Mouse (Mus musculus) stomach, embryonic 16.5 days (tissue): Measurements from ENCODE around the gene Tfr2. TPM values are rescaled to one million over a fixed set of nuclear protein-coding genes. Genes with fewer than 3 reads are reported as not detected.

Source experiments
- ATAC-seq: fragments of 200-750 bp; cut with Nextera tagmentation; 2 replicates; pipeline ENCODE4 v1.8.0; 2017; ENCODE audit warnings: moderate number of reproducible peaks, moderate TSS enrichment; ENCODE audit not compliant: insufficient read depth, low FRiP score
- H3K27ac ChIP-seq: fragments of 300-500 bp; sonication (generic); 2 replicates; pipeline ENCODE4 v1.5.1; 2014; ENCODE audit warnings: low read length
- H3K27me3 ChIP-seq: fragments of 300-500 bp; sonication (generic); 2 replicates; pipeline ENCODE4 v1.6.1; 2014; ENCODE audit warnings: low read length, control low read depth, mixed read lengths; ENCODE audit not compliant: control insufficient read depth, insufficient read depth
- H3K36me3 ChIP-seq: fragments of 300-500 bp; sonication (generic); 2 replicates; pipeline ENCODE4 v1.6.1; 2014; ENCODE audit warnings: low read length; ENCODE audit not compliant: control insufficient read depth, insufficient read depth
- H3K4me1 ChIP-seq: fragments of 300-500 bp; sonication (generic); 2 replicates; pipeline ENCODE4 v1.6.1; 2014; ENCODE audit warnings: low read length, control low read depth, mixed read lengths; ENCODE audit not compliant: control insufficient read depth, insufficient read depth
- H3K4me2 ChIP-seq: fragments of 300-500 bp; sonication (generic); 2 replicates; pipeline ENCODE4 v1.6.1; 2014; ENCODE audit warnings: low read depth, low read length, mixed read lengths
- H3K4me3 ChIP-seq: fragments of 300-500 bp; sonication (generic); replicated peaks from 2 replicates; pipeline ENCODE4 v1.5.1; 2014; ENCODE audit warnings: mild to moderate bottlenecking, low read length
- H3K9ac ChIP-seq: fragments of 300-500 bp; sonication (generic); 2 replicates; pipeline ENCODE4 v1.6.1; 2014; ENCODE audit warnings: low read length
- H3K9me3 ChIP-seq: fragments of 300-500 bp; sonication (generic); replicated peaks from 2 replicates; pipeline ENCODE4 v1.6.1; 2016; ENCODE audit warnings: low read length, control low read depth; ENCODE audit not compliant: control insufficient read depth
- WGBS: fragments of 180-500 bp; shearing (Covaris S2); extraction: QIAGEN DNeasy Blood & Tissue Kit; methylation state at CpG from one replicate; pipeline ENCODE4 v1.1.7; 2014; 5-methylcytosine and 5-hydroxymethylcytosine counted together
- polyA plus RNA-seq: library from polyadenylated mRNA; unstranded; fragments of >200 nt; fragmentation: Nextera tagmentation; extraction: Ambion mirVana; gene quantifications from 2 replicates; pipeline ENCODE4 v1.2.1, GENCODE M21; 2015

The Tfr2 gene
- polyA plus RNA-seq, 1 experiment from 2014 or later = 3.4 TPM

DNA sequence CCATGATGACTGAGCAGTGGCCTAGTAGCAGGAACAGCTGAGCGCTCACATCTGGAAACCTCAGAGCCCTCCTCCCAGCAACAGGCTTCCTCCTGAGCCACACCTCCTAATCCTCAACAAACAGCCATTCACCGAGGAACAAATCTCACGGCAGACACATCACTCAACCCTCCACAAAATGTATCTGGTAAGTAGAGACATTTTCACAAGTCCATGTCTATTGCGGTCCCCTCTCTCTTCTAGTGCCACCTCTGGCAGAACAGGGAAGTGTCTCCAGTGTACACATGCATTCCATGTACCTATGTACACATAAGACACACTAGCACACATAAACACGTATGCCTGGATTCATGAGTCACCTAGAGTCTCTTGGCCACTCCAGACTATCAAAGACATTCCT, 18.5 kb upstream of the Tfr2 start:
- H3K27me3 ChIP-seq = peaks cover 7% of the 10 kb centered on the region
- H3K9me3 ChIP-seq = no peaks in the 10 kb centered on the region
- no peaks in the 10 kb centered on the region for H3K36me3 ChIP-seq
- no peak overlapping the region for H3K9ac ChIP-seq
- H3K4me3 ChIP-seq = no peak overlapping the region
- ATAC-seq = no peak
- no peak overlapping the region for H3K4me2 ChIP-seq
- no peak overlapping the region for H3K27ac ChIP-seq
- WGBS = 61% methylated on average over 5 of the region's 5 CpGs
- peaks cover 6% of the 10 kb centered on the region; the same call in 1 of the 2 replicates for H3K4me1 ChIP-seq

DNA sequence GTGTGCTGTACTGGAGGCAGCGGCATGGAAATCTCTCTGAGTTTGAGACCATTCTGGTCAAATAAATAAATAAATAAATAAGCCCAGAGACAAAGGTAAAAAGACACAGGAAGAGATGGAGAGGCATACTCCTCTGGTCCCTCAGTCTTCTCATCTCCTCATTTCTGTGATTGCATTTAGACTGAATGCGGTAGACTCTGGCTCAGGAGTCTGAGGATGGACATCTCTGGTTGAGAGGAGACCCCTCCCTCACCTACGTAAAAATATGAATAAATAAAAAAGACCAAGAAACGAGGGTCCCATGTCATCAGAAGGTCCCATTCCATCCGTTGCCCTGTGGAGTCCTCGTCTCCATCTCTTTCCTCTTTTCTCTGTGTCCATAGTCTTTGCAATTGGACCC, 16.6 kb upstream of the Tfr2 start:
- peaks cover 7% of the 10 kb centered on the region for H3K27me3 ChIP-seq
- no peaks in the 10 kb centered on the region for H3K36me3 ChIP-seq
- peaks cover 6% of the 10 kb centered on the region; the same call in 1 of the 2 replicates for H3K4me1 ChIP-seq
- H3K27ac ChIP-seq = no peak overlapping the region
- 29% methylated on average over 6 of the region's 6 CpGs for WGBS
- H3K9me3 ChIP-seq = no peaks in the 10 kb centered on the region
- no peak overlapping the region for H3K9ac ChIP-seq
- peak overlapping the region; percentile 32 for H3K4me3 ChIP-seq
- H3K4me2 ChIP-seq = peak overlapping the region; percentile 48
- ATAC-seq = no peak

DNA sequence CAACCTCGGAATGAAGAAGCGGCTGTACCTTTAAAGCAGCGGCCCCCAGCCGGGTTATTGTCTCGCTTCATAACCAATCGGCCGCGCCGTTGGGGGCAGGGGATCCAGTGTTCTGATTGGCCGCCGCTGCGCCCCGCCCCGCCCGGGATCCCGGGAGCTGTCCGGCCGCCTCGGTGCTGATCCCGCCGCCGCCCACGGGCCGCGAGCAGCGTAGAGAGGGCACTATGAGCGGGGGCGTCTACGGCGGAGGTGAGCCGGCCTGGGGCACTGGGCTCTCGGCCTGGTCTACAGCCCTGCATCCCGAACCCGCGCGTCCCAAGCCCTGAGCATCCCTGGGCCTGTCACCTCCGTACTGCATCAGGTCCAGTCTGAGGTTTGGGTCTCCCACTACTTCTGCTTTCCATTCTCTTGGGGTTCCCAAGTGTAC, 16.2 kb upstream of the Tfr2 start, which contains the start of gene Actl6b:
Actl6b (plus strand) TSS at position 107 of the 427 bp plus-strand sequence.
- Histone ChIP-seq H3K4me3 (peak within 1 kb of the TSS; percentile 32), H3K4me2 (peak within 1 kb of the TSS; percentile 48), H3K4me1 (peaks cover 6% of the 10 kb centered on the region; the same call in 1 of the 2 replicates), H3K9me3 (no peaks in the 10 kb centered on the region), H3K9ac (no peak within 1 kb of the TSS), H3K27me3 (peaks cover 7% of the 10 kb centered on the region), H3K36me3 (no peaks in the 10 kb centered on the region), H3K27ac (no peak within 1 kb of the TSS)
- 2% methylated on average over 37 of the region's 37 CpGs for WGBS
- peak; percentile 80; the same call in 1 of the 2 replicates for ATAC-seq

DNA sequence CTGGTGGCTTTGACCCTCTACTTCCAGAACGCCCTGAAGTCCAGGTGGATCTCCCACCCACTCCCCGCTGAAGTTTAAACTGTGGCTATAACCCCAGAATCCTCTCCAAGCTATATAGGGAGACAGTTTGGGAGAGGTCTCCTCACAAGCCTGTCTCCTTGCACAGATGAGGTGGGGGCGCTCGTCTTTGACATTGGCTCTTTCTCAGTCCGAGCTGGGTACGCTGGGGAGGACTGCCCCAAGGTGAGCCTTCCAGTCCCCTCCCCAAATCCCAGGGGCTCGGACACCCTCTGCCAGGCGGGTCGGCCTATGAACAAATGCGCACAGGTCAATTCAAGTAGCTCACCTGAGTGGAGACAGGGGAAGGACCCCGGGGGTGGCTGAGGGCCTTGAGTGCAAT, 15.7 kb upstream of the Tfr2 start:
- 48% methylated on average over 11 of the region's 11 CpGs for WGBS

DNA sequence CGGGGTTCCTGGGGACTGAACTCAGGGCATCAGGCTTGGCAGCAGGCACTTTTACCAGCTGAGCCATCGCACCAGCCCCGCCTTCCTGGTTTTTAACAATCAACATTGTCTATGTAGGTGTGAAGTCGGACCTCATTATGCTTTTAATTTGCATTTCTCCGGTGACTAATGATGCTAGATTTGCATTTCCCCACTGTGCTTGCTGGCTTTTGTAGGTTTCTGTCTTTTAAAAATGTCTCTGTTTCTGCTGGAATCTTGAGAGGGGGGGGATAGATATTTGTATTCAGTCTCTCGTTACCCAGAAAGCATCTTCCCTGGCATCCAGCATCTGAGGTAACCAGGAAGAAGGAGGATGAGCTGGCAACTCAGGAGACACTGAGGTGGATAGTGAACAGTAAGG, 8.1 kb upstream of the Tfr2 start:
- 62% methylated on average over 6 of the region's 6 CpGs for WGBS
- Histone ChIP-seq H3K27me3 (no peaks in the 10 kb centered on the region), H3K9me3 (no peaks in the 10 kb centered on the region), H3K27ac (no peak overlapping the region), H3K4me1 (no peaks in the 10 kb centered on the region), H3K4me3 (no peak overlapping the region), H3K9ac (no peak overlapping the region), H3K36me3 (no peaks in the 10 kb centered on the region), H3K4me2 (no peak overlapping the region)
- no peak for ATAC-seq

More for the DNA sequence above, 15.7 kb upstream of the Tfr2 start:
- Histone ChIP-seq H3K4me2 (0 out of 2 replicates have a peak overlapping the region, but pooled peaks have one; percentile 48), H3K4me1 (peaks cover 6% of the 10 kb centered on the region; the same call in 1 of the 2 replicates), H3K27me3 (peaks cover 7% of the 10 kb centered on the region), H3K9me3 (no peaks in the 10 kb centered on the region), H3K27ac (no peak overlapping the region), H3K36me3 (no peaks in the 10 kb centered on the region), H3K4me3 (peak overlapping the region; percentile 32; the same call in 1 of the 2 replicates), H3K9ac (no peak overlapping the region)
- ATAC-seq = peak; percentile 21; the same call in 1 of the 2 replicates

DNA sequence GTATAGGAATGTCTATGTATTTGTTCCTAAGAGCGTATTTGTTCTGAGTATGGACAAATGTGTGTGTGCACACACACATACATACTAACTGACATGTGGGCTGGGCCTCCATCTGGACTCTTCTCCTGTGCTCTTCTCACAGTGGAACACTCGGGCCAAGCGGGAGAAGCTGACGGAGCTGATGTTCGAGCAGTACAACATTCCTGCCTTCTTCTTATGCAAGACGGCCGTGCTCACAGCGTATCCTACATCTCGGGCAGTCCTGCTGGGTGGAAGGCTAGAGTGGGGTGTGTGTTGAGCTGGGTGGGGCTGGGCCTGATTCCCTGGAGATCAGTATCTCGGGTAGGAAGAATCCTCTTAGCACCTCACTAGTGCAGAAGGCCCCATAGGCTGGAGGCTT, 6.7 kb upstream of the Tfr2 start:
- H3K27ac ChIP-seq = no peak overlapping the region
- H3K27me3 ChIP-seq = no peaks in the 10 kb centered on the region
- no peaks in the 10 kb centered on the region for H3K4me1 ChIP-seq
- 58% methylated on average over 10 of the region's 10 CpGs for WGBS
- no peak overlapping the region for H3K9ac ChIP-seq
- H3K36me3 ChIP-seq = no peaks in the 10 kb centered on the region
- H3K4me3 ChIP-seq = no peak overlapping the region
- no peak for ATAC-seq
- H3K9me3 ChIP-seq = no peaks in the 10 kb centered on the region
- H3K4me2 ChIP-seq = no peak overlapping the region

DNA sequence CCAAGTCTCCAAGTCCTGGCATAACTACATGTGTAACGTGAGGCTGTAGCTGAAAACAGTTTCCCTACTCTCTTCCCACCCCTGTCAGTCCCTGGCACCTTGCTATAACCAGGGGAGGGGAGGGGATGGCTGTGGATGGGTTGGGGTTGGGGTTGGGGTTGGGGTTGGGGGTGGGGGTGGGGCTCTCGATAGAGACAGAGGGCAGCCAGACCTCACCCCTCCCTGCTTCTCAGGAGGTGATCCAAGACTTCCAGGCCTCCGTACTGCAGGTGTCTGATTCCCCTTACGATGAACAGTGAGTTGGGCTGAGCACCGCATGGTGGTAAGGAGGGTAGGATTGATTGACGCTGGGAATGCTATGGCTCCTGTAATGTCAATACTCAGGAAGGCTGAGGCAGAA, 3.9 kb upstream of the Tfr2 start:
- H3K36me3 ChIP-seq = no peaks in the 10 kb centered on the region

DNA sequence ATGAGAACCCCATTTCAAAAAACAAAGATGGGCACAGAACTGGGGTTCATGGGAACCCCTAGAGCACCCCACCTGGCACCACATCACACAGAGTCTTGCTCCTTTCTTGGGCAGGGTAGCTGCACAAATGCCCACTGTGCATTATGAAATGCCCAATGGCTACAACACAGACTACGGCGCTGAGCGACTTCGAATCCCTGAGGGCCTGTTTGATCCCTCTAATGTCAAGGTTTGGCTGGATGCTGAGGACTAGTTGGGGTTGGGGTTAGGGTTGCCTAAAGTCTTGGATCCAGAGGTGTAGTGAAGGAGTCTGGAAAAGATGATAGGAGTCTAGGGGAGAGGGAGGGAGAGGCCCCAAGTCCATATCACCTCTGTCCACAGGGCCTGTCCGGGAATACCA, 3.2 kb upstream of the Tfr2 start:
- ATAC-seq = no peak
- Histone ChIP-seq H3K4me2 (no peak overlapping the region), H3K27me3 (no peaks in the 10 kb centered on the region), H3K9me3 (no peaks in the 10 kb centered on the region), H3K36me3 (no peaks in the 10 kb centered on the region), H3K4me1 (peaks cover 4% of the 10 kb centered on the region; the same call in 1 of the 2 replicates), H3K4me3 (no peak overlapping the region), H3K9ac (no peak overlapping the region), H3K27ac (no peak overlapping the region)
- 95% methylated on average over 5 of the region's 5 CpGs for WGBS

More for the DNA sequence above, 3.9 kb upstream of the Tfr2 start:
- H3K9me3 ChIP-seq = no peaks in the 10 kb centered on the region
- no peak overlapping the region for H3K9ac ChIP-seq
- H3K27ac ChIP-seq = no peak overlapping the region
- peaks cover 4% of the 10 kb centered on the region; the same call in 1 of the 2 replicates for H3K4me1 ChIP-seq
- H3K4me2 ChIP-seq = no peak overlapping the region
- H3K27me3 ChIP-seq = no peaks in the 10 kb centered on the region
- no peak overlapping the region for H3K4me3 ChIP-seq
- no peak for ATAC-seq
- whole genome bisulfite sequencing = 63% methylated on average over 6 of the region's 6 CpGs

DNA sequence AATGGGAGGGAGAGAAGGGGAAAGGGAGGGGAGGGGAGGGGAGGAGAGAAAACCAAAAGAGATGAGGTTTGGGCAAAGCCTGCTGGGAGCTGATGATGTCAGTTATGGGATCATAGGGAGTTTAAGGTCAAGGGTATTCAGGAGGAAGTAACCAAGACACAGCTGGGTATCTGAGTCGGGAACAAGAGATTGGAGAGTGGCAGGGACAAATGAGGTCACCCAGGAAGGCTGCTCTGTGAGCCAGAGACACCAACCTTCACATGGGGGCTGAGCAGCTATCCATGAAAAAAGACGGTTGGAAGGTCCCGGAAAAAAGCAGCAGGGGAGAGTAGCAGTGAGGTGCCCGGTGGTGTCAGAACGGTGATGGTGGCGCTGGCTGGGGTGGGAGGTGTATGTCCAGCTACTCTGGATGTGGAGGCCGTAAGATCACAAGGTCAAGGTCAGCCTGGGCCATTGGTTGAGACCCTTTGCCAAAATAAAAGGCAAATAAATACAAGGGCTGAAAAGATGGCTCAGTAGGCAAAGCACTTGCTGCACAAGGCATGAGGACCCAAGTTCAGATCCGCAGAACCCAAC, 1.3 kb upstream of the Tfr2 start:
- Histone ChIP-seq H3K4me3 (no peak overlapping the region), H3K9ac (no peak overlapping the region), H3K36me3 (no peaks in the 10 kb centered on the region), H3K9me3 (no peaks in the 10 kb centered on the region), H3K27me3 (no peaks in the 10 kb centered on the region), H3K4me2 (no peak overlapping the region), H3K27ac (no peak overlapping the region), H3K4me1 (peaks cover 4% of the 10 kb centered on the region; the same call in 1 of the 2 replicates)
- ATAC-seq = no peak
- WGBS = 78% methylated on average over 8 of the region's 8 CpGs
